Mouse (Mus musculus): ENCODE results near the gene Farp2.
A peak's percentile ranks its signal among the peaks of the same experiment; 100 is the strongest.
"Not testable (repeated sequence)": the region's sequence is repeated elsewhere in the genome, so short reads cannot be mapped to it uniquely, and the experiment has no call there.

Gene Farp2

DNA sequence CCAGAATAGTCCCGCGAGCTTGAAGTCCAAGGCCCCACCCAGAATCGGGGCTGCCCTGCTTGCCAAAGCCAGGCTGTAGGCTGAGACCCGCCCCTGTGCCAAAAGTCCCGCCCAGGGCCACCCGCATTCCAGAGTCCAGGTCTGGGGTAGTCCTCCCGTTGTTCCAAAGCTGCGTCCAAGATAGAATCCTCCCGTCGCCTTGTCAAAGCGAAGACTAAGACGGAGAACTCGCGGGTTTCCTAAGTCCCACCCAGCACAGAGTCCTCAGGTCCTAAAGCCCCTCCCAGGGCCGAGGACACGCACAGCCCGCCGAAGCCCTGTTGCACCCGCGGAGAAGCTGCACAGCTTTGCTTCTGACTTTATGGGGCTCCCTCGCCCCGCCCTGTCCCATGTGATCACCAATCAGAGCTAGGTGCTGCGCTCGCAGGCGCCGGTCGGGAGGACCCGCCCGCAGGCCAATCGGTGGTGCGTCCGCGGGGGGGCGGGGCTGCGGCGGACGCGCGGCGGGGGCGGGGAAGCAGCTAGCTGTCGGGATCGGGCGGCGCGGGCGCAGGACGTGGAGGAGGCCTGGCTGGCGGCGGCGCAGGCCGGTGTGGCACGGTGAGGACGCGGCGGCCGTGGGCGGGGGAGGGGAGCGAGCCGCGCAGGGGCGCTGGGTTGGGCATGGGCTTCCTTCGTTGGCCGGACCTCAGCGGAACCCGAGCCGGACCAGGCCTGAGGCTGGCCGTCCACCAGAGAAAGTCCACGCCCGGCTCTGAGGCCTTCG is at the start of gene Farp2:
Gene Farp2, plus strand, starts transcription at position 495 of the 766 bp plus-strand sequence.
- DNase-seq: peak; percentile 91

DNA sequence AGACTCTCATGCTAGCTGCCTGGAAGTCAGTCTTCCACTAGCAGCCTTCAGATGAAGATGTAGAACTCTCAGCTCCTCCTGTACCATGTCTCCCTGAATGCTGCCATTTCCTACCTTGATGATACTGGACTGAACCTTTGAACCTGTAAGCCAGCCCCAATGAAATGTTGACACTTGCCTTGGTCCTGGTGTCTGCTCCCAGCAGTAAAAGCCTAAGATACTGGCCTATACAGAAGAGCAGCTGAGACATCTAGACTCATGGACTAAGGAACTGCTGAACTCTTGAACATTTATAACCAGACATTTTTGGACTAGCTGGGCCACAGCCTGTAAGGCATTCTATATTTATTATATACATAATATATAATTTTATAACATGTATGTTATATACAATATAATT is 46.8 kb upstream of the Farp2 start:
- no peak for DNase-seq

DNA sequence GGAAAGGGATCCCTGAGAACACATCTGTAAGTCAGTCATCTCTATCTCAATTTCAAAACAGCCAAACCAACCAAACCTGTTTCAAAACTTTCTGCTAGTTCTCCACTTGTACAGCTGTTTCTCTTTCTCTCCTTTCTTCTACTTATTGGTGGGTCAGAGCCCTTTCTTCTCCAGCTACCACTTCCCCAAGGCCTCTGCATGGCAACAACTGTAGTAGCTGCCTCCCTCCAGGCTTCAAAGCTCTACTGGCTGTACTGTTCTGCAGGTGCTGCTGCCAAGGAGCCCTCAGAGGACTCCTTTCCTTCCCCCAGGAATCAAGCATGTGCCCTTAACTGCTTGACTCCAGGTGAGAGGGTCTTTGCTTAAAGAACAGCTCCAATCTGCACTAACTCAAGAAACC is 46.1 kb upstream of the Farp2 start:
- no peak for DNase-seq

DNA sequence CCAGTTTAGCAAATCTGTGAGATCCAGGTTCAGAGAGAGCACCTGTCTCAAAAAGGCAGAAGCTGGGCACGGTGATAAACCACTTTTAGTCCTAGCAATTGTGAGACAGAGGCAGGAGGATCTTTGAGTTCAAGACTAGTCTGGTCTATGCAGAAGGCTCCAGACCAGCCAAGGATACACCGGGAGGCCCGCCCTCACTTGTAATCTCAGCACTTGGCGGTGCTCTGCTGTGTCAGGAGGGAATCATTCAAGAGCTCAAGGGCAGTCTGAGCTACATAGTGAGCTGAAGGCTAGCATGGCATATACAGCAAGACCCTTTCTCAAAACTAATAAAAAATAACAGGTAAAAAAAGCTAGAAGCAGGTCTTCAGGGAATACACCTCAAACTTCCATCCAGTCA is 43.3 kb upstream of the Farp2 start:
- no peak for DNase-seq

DNA sequence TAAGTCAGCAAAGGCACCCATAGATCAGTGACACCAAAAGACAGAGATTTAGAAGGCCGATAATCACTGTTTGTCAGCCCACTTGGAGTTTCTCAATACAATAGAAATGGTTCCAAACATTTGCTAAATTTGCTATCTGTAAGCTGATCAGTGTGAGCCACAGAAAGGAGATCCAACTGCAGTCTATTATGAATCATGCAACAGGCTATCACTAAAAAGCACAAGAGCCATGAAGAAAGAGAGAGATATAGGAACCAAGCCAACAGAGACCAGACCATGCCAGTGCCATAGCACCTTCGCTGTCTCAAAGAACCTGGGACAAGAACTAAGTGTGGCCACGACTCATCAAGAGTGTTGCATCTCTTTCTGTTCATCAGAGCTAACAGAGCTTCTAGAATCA is 36.2 kb upstream of the Farp2 start:
- no peak for DNase-seq

DNA sequence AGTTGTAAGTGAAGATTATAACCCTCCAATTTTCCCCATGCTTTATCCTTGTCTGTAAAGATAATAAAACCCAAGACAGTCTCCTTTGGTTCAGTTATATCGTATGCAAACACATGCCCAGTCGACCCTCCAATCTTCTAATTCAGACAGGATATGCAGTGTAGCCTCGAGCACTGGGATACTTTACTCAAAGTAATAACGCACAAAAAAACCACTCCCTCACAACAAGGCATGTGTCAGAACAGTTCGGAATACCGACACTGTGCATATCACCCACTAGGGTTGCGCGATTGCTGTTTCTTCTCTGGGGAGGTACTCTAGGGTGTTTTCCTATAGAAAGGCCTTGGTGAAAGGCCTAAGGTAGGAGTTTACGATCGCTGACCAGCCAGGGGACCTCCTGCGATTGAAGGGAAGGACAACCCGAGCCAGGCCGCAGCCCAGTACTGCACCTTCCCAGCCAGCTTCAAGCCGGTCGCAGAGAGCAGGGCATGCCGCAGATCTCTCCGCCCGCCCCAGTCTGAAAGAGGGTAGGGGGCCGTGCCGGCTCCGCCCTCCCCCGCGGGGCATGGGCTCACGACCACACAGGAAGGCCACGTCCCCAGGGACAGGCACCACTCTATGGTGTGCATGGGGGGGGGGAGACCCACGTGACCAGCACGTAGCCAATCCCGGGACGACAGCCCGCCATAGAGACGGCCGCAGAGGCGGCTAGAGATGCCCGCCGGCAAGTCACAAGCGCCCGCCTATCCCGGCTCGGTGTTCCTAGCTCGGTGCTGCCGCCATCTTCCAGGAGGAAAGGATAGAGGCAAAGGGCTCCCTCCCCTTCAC is 33.9 kb upstream of the Farp2 start:
- DNase-seq: peak; percentile 98

DNA sequence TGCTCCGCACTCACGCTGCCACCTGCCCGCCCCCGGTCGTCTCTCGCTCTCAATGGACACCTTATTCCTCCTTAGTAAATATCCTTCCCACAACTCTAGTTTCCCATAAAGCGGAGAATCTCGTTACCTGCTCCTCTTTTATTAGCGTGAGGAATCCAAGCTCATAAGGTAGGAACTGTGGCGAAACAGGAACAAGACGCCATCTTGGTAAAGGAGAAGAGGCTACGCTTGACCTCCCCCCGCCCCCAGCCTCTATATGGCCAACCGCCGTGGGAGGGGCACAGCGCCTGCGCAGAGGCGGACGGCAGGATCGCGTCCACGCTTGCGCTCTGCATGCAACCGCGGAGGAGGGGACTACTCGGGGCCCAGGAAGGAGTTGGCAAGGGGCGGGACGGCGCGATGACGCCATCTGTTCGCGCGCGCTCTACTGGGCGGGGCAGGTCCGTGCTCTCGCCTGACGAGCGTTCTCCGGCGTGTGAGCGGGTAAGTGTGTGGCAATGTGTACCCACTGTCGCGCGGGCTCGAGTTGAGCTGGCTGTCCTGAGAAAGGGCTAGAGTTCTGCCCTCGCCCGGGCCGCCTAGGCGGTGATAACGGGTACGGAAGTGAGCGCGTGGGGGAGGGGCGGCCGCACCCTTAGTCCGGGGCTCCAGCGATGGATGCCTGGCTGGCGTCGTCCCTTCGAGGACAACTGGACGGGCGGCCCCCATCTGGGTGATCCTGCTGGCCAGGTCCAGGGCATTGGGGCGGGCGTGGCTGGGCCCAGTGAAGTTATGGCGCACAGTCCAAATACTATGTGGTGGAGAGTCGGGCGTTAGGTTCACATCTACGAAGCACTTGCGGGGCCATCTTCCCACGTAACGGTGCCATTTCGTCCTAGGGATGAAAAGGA is 33.0 kb upstream of the Farp2 start, which contains the start of gene Hdlbp:
Gene Hdlbp, minus strand, starts transcription at position 230 of the 890 bp plus-strand sequence.
- peak; percentile 99 for DNase-seq

DNA sequence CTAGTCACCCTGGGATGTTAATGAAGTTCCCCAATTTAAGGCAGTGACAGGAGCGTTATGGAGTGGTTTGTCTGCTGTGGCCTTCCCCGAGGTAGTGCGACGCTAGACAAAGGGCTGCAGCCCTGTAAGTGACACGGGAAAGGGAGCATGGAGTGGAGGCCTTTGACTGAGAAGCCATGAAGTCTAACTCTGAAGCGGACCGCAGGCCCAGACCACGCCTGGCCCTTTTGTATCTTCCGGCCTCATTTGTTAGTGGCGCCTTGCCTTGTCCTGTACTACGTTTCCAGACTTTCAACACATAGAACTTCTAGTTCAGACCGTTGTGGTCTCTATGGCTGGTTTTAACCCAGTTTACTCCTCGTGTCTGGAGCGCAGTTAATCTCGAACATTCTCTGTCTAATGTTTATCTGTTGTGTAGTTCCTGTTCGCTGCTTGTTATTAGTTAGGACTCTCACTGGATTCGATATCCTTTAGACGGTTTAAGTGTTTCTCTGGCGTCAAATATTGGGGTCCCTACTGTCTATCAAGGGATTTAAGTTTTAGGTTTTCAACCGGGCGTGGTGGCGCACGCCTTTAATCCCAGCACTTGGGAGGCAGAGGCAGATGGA is 32.3 kb upstream of the Farp2 start:
- DNase-seq: no peak

DNA sequence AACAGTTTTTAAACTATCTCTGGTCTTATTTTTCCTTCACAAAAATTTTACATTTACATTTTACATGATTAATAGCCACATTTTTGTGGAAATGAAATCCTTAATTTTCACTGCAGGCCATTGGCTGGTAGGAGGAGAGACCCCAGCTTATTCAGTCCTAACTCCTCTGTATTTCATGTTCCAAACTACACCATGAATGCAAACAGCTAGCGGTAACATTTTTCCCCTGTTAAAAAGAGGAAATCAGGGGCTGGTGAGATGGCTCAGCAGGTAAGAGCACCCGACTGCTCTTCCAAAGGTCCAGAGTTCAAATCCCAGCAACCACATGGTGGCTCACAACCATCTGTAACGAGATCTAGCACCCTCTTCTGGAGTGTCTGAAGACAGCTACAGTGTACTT is 25.6 kb upstream of the Farp2 start:
- DNase-seq: not testable (repeated sequence)

DNA sequence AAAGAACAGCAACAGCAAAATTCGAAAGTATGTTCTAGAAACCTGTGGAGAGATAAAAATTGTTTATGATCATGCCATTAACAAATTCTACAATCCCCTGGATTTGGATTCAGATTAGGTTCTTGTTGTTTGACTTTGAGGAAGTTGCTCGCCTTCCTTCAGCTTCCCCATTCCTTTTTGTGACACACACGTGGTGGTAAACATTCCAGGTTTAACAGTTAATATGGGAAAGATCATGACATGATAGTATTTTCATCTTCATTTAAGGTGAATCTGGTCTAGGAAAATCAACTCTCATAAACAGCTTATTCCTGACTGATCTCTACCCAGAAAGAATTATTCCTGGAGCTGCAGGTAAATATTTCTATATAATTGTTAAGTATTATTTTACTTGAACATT is 16.6 kb upstream of the Farp2 start:
- no peak for DNase-seq

DNA sequence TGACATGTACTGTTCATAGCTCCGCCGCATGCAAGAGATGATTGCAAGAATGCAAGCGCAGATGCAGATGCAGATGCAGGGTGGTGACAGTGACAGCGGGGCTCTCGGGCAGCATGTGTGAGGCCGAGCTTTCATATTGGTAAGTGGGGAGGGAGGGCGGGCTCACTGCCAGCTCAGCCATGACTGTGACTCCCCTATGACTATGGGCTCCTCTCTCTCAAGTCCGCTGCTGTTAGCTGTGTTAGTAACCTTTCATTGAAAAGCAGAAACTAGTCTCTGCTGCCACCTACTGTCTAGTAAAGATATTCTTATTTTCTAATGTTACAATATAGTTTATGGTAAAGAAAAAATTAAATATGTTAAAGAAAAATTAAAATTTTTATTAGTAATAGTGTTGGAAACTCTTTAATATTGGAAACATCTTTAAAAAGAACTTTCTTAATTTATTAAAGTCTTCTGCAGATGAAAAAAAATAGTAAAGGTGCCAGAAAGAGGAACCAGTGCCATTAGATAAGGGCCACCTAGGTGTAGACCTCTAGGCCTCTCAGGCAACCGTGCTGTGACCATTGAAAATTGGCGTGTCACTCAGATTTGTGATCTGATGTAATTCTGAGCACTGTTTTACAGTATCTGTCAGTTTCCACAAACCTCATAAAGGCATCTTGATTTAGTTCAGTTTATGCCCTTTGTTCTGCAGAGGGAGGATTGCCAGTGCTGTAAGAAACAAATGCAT is 4.8 kb upstream of the Farp2 start:
- DNase-seq: no peak

DNA sequence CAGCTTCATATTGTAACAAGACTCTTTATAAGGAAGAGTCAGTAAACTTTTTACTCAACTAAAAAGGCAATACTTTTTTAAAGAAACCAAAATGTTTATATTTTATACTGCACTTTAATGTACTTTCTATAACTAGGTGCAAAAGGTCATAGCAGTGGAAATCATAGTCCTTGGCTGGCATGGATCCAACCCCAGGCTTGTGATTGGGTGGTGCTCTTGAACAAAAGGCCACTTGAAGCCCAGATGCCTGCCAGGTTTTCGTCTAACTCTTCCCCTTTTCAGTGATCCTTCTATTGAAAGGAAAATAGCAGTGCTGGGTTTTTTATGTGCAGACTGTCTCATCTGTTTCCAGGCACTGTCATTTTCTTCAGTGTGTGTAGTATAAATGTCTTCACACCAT is 3.3 kb upstream of the Farp2 start:
- not testable (repeated sequence) for DNase-seq

DNA sequence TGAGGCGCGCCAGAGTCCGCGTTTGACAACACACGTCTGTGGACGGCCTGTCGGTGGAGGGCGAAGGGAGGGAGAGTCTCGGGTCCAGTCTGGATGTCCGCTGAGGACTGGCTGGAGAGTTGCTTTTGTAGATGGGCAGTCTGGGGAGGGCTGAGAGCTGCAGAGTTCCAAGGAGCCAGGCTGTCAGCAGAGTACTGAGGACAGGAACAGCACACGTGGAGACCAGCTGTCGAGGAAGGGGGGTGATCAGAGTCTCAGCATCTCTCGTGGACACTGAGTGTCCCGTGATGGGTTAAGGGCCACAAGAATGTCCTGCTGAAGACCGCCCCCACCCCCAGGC is 442 bp downstream of the Farp2 start:
- DNase-seq: no peak

DNA sequence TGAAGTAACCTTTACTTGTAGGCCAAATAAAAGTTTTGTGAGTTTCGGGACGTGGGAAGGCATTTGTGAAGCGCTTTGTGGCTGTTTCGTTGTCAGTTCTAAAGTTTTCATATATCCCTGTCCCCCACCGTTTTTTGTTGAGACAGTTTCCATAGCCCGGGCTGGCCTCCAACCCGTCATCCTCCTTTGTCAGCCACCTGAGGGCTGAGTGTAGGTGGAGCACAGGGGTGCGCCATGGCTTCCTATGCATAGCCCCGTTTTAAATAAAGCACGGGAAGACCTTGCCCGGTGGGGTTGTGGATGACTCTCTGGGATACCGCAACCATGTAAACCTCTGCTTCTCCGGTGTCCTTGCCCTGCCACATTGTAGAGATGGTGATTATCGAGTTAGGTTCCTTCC is 1.3 kb downstream of the Farp2 start:
- DNase-seq: no peak

DNA sequence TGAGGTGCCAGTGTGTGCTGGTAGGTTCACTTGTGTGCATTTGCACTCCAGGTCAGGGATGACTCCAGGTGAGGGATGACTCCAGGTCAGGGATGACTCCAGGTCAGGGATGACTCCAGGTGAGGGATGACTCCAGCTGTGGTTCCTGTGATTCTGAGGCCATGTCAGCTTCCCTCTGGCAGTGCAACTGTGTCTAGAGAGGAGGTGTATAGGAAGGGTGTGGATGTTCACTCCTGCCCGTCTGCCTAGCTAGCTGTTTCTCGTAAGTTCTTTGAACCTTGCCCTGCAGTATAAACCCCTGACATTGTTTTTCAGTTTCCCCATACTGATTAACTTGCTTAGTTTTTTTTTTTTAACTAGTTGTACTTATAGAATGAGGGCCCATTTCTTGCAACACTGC is 9.6 kb downstream of the Farp2 start:
- DNase-seq: no peak

DNA sequence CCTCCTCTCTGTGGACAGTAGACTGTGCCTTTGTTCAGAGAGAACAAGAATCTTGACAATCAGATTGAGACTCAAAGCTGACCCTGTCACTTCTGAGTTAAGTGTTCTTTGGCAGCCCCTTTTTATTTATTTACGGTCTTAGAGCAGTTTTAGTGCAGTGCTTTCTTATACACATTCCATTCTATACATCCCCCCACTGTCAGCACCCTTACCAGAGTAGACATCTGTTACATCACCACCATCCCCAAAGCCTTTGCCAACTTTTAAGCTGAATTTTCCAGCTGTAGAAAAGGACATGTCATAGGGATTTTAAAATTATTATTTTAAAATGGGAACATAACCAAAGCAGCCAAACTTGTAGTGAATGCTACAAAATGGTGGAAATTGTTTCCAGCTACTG is 10.4 kb downstream of the Farp2 start:
- DNase-seq: no peak

DNA sequence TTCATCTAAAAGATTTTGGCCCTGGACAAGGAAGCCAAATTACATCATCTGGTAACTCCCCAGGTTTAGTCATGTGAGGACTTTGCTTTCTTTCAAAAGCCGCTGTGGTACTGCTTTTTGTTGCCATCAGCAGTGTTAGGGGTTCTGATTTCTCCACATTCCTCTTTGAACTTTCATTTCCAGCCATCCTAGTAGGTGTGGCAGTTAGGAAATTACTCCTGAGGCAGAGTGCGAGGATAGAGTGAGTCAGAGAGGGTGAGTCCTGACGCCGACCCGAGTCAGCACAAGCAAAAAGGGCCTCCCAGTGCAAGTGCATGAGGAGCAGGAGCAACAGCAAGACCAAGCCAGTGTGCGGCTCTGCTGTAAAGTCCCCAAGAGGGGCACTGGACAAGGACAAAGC is 17.9 kb downstream of the Farp2 start:
- no peak for DNase-seq

DNA sequence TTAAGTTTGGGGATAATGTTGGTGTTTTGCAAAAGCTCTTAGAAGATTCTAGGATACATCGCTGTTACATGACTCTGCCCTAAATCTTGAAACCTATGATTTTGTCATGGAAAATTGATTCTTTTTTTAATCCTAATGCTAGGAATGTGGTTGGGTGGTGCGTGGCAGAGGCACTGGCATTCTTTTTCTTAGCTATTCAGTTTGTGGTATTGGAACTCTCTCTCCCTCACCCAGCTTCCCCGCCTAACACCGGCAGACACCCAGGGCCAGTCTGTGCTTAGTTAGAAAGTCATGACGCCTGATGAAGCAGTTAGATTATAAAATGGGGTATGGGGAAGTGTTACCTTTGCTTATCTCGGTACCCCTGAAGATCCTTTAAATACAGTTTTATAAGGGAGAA is 25.3 kb downstream of the Farp2 start:
- DNase-seq: no peak

DNA sequence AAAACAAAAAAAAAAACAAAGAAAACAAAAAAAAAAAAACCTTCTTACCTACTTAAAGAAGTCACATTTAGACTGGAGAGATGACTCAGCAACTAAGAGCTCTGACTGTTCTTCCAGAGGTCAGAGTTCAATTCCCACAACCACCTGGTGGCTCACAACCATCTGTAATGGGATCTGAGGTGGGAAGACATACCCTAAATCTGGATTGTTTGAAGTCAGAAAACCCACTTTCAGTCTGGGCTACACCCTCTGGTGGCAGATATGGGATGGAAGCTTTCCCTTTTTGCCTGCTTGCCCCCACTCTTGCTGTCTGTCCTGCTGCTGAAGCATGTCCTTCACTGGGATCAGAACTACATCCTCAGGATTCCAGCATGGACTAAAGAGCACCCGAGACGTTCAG is 31.3 kb downstream of the Farp2 start:
- no peak for DNase-seq

DNA sequence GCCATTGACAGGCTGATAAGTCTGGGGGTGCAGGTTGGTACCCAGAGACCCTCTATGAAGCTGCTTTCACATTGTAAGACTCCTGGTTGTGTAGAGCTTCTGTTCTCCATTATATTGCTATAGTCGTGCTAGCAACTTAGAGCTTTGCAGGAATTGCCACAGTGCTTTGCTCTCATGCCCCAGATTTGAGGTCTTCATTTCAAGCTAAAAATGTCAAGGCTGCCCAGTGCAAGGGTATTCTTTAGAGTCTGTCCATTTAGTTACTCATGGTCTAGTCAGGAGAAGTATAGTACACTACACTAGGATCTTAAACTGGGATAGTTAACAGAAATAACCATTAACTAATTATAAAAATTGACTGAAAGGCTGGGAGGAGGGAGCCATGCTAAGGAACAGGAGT is 35.4 kb downstream of the Farp2 start:
- no peak for DNase-seq

DNA sequence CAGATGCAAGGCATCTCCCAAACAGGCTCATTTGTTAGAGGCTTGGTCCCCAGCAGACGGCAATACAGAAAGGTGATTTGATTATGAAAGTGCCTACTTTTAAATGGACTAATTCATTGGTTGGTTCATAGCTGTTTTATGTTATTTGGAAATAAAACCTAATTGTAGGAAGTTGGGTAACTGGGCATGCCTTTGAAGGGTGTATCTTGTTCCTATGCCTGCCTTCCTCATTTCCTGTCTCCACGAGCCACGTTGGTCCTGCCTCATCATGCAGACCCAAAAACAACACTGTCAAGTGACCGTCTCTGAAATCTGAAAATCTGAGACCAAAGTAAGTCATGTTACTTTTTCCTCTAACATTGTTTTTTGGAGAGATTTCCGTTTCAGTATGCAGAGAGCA is 39.5 kb downstream of the Farp2 start:
- no peak for DNase-seq

DNA sequence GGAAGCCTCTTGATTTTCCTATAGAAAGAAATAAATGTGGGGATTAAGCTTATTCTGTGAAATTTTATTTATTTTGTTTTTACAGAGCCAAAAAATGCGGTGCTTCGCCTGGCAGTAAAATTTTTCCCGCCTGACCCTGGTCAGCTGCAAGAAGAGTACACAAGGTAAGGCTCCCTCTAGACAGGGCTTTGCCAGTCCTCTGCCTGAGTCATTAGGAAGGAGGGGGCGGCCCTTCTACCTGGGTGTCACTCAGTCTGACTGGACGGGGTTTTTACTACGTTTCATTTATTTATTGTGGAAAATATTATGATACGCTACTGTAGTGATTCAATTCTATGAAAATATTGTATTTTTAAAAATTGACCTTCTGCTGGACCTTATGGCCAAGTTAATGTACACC is 51.3 kb downstream of the Farp2 start:
- no peak for DNase-seq

Data from cerebellum, adult 11 months (tissue).